ENCODE assay signal across 8 mouse cellular contexts in the genomic region with DNA sequence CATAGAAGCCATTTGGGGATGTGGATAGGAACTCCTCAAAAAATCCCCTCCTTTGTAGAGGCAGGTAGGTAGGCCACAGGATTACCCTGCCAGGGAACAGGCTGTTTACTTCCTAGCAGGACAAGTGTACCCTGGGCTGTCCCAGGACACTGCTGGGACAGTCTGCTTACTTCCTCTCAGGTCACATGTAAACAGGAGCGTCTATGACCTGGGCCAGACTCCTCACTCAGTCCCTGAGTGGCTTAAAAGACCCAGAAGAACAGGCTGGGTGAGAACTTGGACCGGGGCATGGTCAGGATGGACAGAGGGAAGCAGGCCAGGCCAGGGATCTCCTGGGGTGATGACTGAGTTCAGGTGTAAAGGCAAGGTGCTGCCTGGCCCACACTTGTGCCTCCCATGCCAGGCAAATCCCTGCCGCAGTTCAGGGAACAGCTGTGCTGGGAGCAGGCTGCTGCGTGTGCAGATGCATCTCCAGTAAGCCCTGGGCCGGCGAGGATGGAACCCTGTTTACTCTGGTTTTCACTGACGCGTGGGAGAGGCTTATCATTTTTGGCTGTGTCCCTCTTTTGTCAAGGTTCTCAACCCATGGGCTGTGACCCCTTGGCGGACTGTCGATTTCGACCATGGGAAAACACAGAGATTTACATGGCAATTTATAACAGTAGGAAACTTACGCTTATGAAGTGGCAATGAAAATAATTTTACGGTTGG. TPM values are rescaled to one million over a fixed set of nuclear protein-coding genes. Genes with fewer than 3 reads are reported as not detected.
DNase-seq lines count a peak whose midpoint lies in the region; ATAC-seq and TF ChIP-seq lines count a peak whose summit lies in the region.

No protein-coding gene starts in this region.

- H3K27me3 ChIP-seq in intestine, embryonic 14.5 days (replicated peaks; ENCODE audit: control insufficient read depth, insufficient read depth, low read length), result peaks cover 40% of the 10 kb centered on the region
- peaks cover 31% of the 10 kb centered on the region for H3K27me3 ChIP-seq in intestine, postnatal 0 days (replicated peaks; ENCODE audit: control insufficient read depth, insufficient read depth, low read length)
- H3K27me3 ChIP-seq in stomach, embryonic 14.5 days (ENCODE audit: control insufficient read depth, insufficient read depth, low read length), result peaks cover 3% of the 10 kb centered on the region; the same call in 1 of the 2 replicates
- H3K27me3 ChIP-seq in stomach, postnatal 0 days (ENCODE audit: control insufficient read depth, insufficient read depth, low read length), result no peaks in the 10 kb centered on the region; the same call in 1 of the 2 replicates
- H3K27me3 ChIP-seq in limb, embryonic 15.5 days, result peaks cover 55% of the 10 kb centered on the region

- H3K4me2 ChIP-seq in intestine, embryonic 14.5 days (ENCODE audit: low read length), result peak overlapping the region; percentile 61
- no peak overlapping the region for H3K4me2 ChIP-seq in intestine, postnatal 0 days (replicated peaks; ENCODE audit: low read depth)
- H3K4me2 ChIP-seq in stomach, embryonic 14.5 days (replicated peaks; ENCODE audit: low read depth, low read length), result 0 out of 2 replicates have a peak overlapping the region, but pooled peaks have one; percentile 68
- H3K4me2 ChIP-seq in stomach, postnatal 0 days (replicated peaks; ENCODE audit: low read depth), result no peak overlapping the region
- 0 out of 2 replicates have a peak overlapping the region, but pooled peaks have one; percentile 76 for H3K4me2 ChIP-seq in limb, embryonic 15.5 days

- TF ChIP-seq CTCF in intestine, postnatal 0 days (IDR thresholded peaks at IDR 0.05; ENCODE audit: low read depth), result no peak
- TF ChIP-seq CTCF in stomach, postnatal 0 days (IDR thresholded peaks at IDR 0.05; ENCODE audit: low read depth), result no peak

- no peaks in the 10 kb centered on the region for H3K9me3 ChIP-seq in intestine, embryonic 14.5 days (ENCODE audit: control insufficient read depth, low read length)
- H3K9me3 ChIP-seq in intestine, postnatal 0 days (ENCODE audit: control insufficient read depth), result no peaks in the 10 kb centered on the region
- no peaks in the 10 kb centered on the region for H3K9me3 ChIP-seq in stomach, embryonic 14.5 days (ENCODE audit: control insufficient read depth, low read depth, low read length)
- no peaks in the 10 kb centered on the region for H3K9me3 ChIP-seq in stomach, postnatal 0 days (ENCODE audit: control insufficient read depth, low read length)
- no peaks in the 10 kb centered on the region for H3K9me3 ChIP-seq in limb, embryonic 15.5 days

- H3K4me3 ChIP-seq in intestine, embryonic 14.5 days (ENCODE audit: low read depth, low read length), result no peak overlapping the region
- no peak overlapping the region for H3K4me3 ChIP-seq in intestine, postnatal 0 days (ENCODE audit: low read depth, low read length)
- no peak overlapping the region for H3K4me3 ChIP-seq in stomach, embryonic 14.5 days (ENCODE audit: low read depth, low read length)
- H3K4me3 ChIP-seq in stomach, postnatal 0 days (ENCODE audit: low read depth, low read length), result no peak overlapping the region
- H3K4me3 ChIP-seq in limb, embryonic 15.5 days, result no peak overlapping the region

- peaks cover 6% of the 10 kb centered on the region for H3K4me1 ChIP-seq in intestine, embryonic 14.5 days (replicated peaks; ENCODE audit: control insufficient read depth, insufficient read depth, low read length)
- H3K4me1 ChIP-seq in intestine, postnatal 0 days (replicated peaks; ENCODE audit: control insufficient read depth, insufficient read depth, low read length), result peaks cover 3% of the 10 kb centered on the region; the same call in 1 of the 2 replicates
- H3K4me1 ChIP-seq in stomach, embryonic 14.5 days (ENCODE audit: control insufficient read depth, insufficient read depth, low read length), result peaks cover 11% of the 10 kb centered on the region; the same call in 1 of the 2 replicates
- 0 out of 2 replicates have a peak, but pooled peaks cover 3% of the 10 kb centered on the region for H3K4me1 ChIP-seq in stomach, postnatal 0 days (replicated peaks; ENCODE audit: control insufficient read depth, insufficient read depth)
- peaks cover 22% of the 10 kb centered on the region for H3K4me1 ChIP-seq in limb, embryonic 15.5 days

- no peak overlapping the region for H3K27ac ChIP-seq in intestine, embryonic 14.5 days (ENCODE audit: low read depth)
- no peak overlapping the region for H3K27ac ChIP-seq in intestine, postnatal 0 days (ENCODE audit: low read depth, low read length)
- H3K27ac ChIP-seq in stomach, embryonic 14.5 days (ENCODE audit: low read length), result no peak overlapping the region
- H3K27ac ChIP-seq in stomach, postnatal 0 days (replicated peaks), result no peak overlapping the region
- no peak overlapping the region for H3K27ac ChIP-seq in limb, embryonic 15.5 days

- no peaks in the 10 kb centered on the region for H3K36me3 ChIP-seq in intestine, embryonic 14.5 days (ENCODE audit: control insufficient read depth, insufficient read depth, low read length)
- no peaks in the 10 kb centered on the region; the same call in 1 of the 2 replicates for H3K36me3 ChIP-seq in intestine, postnatal 0 days (ENCODE audit: control insufficient read depth, insufficient read depth)
- no peaks in the 10 kb centered on the region for H3K36me3 ChIP-seq in stomach, embryonic 14.5 days (ENCODE audit: control insufficient read depth, insufficient read depth, low read length)
- no peaks in the 10 kb centered on the region for H3K36me3 ChIP-seq in stomach, postnatal 0 days (ENCODE audit: control insufficient read depth, insufficient read depth, low read length)
- H3K36me3 ChIP-seq in limb, embryonic 15.5 days, result no peaks in the 10 kb centered on the region

- TF ChIP-seq EP300 in stomach, postnatal 0 days (optimal IDR thresholded peaks at IDR 0.05), result no peak

- no peak for ATAC-seq in intestine, embryonic 14.5 days (replicated peaks; ENCODE audit: low FRiP score, low TSS enrichment, low read depth)
- ATAC-seq in intestine, postnatal 0 days, result no peak
- no peak for ATAC-seq in stomach, embryonic 14.5 days (ENCODE audit: insufficient number of reproducible peaks, insufficient read depth, low FRiP score, low read depth)
- ATAC-seq in stomach, postnatal 0 days (ENCODE audit: low FRiP score, low TSS enrichment), result no peak
- no peak for ATAC-seq in limb, embryonic 15.5 days (ENCODE audit: insufficient number of reproducible peaks, low FRiP score, low TSS enrichment, low read depth)
- ATAC-seq in CD4-positive, CD25-positive, alpha-beta regulatory T cell, adult 4 months, result no peak

- no peak for DNase-seq in intestine, embryonic 14.5 days (ENCODE audit: low spot score)
- no peak for DNase-seq in stomach, postnatal 0 days (ENCODE audit: low spot score)
- no peak for DNase-seq in adrenal gland, postnatal 36 days
- no peak for DNase-seq in cerebellum, adult 9-10 months

- no peak overlapping the region for H3K9ac ChIP-seq in intestine, embryonic 14.5 days (ENCODE audit: low read length)
- H3K9ac ChIP-seq in intestine, postnatal 0 days (ENCODE audit: low read depth, low read length), result no peak overlapping the region
- H3K9ac ChIP-seq in stomach, embryonic 14.5 days (replicated peaks; ENCODE audit: low read depth, low read length), result no peak overlapping the region
- no peak overlapping the region for H3K9ac ChIP-seq in stomach, postnatal 0 days (ENCODE audit: low read length)
- no peak overlapping the region for H3K9ac ChIP-seq in limb, embryonic 15.5 days

- 72% methylated on average over 13 of the region's 13 CpGs for WGBS in intestine, embryonic 14.5 days
- 81% methylated on average over 13 of the region's 13 CpGs for WGBS in intestine, postnatal 0 days
- 58% methylated on average over 13 of the region's 13 CpGs for WGBS in stomach, embryonic 14.5 days
- 63% methylated on average over 13 of the region's 13 CpGs for WGBS in stomach, postnatal 0 days
- WGBS in limb, embryonic 15.5 days, result 64% methylated on average over 13 of the region's 13 CpGs

RNA-seq across cellular contexts. Expression of gene Doc2b, which starts 0.8 kb away (rescaled TPM):
- polyA plus RNA-seq in intestine, embryonic 14.5 days (2014; fragmentation: Nextera tagmentation; extraction: Ambion mirVana), result 2.2 and 2.6 TPM in 2 replicates
- polyA plus RNA-seq in intestine, postnatal 0 days (2015; fragmentation: Nextera tagmentation; extraction: Ambion mirVana), result 0.72 TPM in 2 replicates
- polyA plus RNA-seq in stomach, embryonic 14.5 days (2014; fragmentation: Nextera tagmentation; extraction: Ambion mirVana), result 2.5 and 2.6 TPM in 2 replicates
- 0.65 and 0.75 TPM in 2 replicates for polyA plus RNA-seq in stomach, postnatal 0 days (2015; fragmentation: Nextera tagmentation; extraction: Ambion mirVana)
- polyA plus RNA-seq in limb, embryonic 15.5 days (2015; fragmentation: Nextera tagmentation; extraction: Ambion mirVana), result 0.89 and 1.6 TPM in 2 replicates
- total RNA-seq in adrenal gland, postnatal 36 days (2021), result 10 to 100 TPM; 14.1 to 17.5 TPM
- not detected for polyA plus RNA-seq in CD4-positive, CD25-positive, alpha-beta regulatory T cell, adult 4 months (2017; shearing (Covaris generic))

Comparison
In these comparisons a context has a peak if more than half of its experiments do, and no peak if none do; other contexts are left out.
1. H3K4me2 ChIP-seq: peak in intestine, embryonic 14.5 days (single experiment), stomach, embryonic 14.5 days (single experiment) and limb, embryonic 15.5 days (single experiment); none in intestine, postnatal 0 days (single experiment) and stomach, postnatal 0 days (single experiment).